Comparison of ENCODE assay signal across 1 mouse cellular context in the genomic region with DNA sequence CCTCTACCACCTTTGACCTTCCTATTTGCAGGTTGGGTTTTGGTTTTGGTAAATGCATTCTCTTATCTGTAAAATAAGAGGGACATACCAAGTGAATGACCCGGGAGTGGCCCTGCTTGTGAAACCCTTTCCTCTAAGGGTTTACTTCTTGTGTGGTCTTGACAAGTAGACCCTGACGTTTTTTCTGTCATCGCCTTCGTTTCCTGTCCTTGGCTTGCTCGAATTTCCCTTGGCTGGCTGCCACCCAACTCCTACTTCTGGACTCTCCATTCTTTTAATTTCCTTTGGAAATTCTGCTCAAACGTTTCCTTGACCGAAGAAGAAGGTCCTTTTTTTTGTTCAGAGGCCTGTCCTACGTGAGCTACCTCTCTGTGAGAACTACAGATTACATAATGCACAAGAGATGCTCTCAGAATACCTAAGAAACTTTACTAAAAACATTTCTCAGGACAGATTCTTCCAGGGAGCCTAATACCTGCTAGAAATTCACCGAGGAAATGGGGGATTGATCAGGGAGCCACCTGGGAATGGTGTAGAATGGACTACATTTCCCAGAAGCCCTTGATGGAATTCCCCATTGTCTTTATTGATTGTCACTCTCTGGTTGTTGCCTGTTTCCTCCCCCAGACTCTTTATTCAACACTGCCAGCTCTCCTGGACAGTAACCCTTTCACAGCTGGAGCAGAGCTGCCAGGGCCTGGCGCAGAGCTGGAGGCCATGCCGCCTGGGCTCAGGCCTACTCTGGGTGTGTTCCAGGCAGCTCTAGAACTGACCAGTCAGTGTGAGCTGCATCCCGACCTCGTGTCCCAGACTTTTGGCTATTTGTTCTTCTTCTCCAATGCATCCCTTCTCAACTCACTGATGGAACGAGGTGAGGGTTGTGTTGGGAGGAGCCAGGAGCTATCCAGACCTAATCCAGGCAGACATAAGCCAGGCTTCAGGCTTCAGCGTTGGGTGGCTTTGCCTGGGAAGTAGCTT.
TF ChIP-seq lines count a peak whose summit lies in the region.

No protein-coding gene starts in this region.

TF ChIP-seq in CH12.LX, 34 proteins besides CTCF, POLR2A, EP300 and RAD21:
- TF ChIP-seq MAFK (IDR thresholded peaks at IDR 0.05; ENCODE audit: insufficient replicate concordance, low read length): no peak
- TF ChIP-seq HCFC1 (IDR thresholded peaks at IDR 0.05; ENCODE audit: low read depth, low read length): peak; percentile 50
- no peak for TF ChIP-seq MAX (IDR thresholded peaks at IDR 0.05; ENCODE audit: low read length)
- TF ChIP-seq NELFE (IDR thresholded peaks at IDR 0.05; ENCODE audit: low read depth, low read length): no peak
